Mouse (Mus musculus) hindbrain, embryonic 13.5 days (tissue): ENCODE results near the gene Abcf2. TPM values are rescaled to one million over a fixed set of nuclear protein-coding genes. Genes with fewer than 3 reads are reported as not detected.

Experiments
- ATAC-seq: fragments of 200-750 bp; cut with Nextera tagmentation; 2 replicates; pipeline ENCODE4 v1.8.0; 2017; ENCODE audit warnings: moderate TSS enrichment; ENCODE audit not compliant: low FRiP score
- H3K27ac ChIP-seq: fragments of 300-500 bp; sonication (generic); 2 replicates; pipeline ENCODE4 v1.5.1; 2015; ENCODE audit warnings: inconsistent platforms, mild to moderate bottlenecking, moderate library complexity
- H3K27me3 ChIP-seq: fragments of 300-500 bp; sonication (generic); 2 replicates; pipeline ENCODE4 v1.6.1; 2015; ENCODE audit warnings: mild to moderate bottlenecking, inconsistent platforms
- H3K36me3 ChIP-seq: fragments of 300-500 bp; sonication (generic); 2 replicates; pipeline ENCODE4 v1.6.1; 2015; ENCODE audit warnings: mild to moderate bottlenecking, inconsistent platforms
- H3K4me1 ChIP-seq: fragments of 300-500 bp; sonication (generic); replicated peaks from 2 replicates; pipeline ENCODE4 v1.6.1; 2015; ENCODE audit warnings: inconsistent platforms
- H3K4me2 ChIP-seq: fragments of 300-500 bp; sonication (generic); 2 replicates; pipeline ENCODE4 v1.6.1; 2015; ENCODE audit warnings: inconsistent platforms, mild to moderate bottlenecking, moderate library complexity
- H3K4me3 ChIP-seq: fragments of 300-500 bp; sonication (generic); 2 replicates; pipeline ENCODE4 v1.5.1; 2015; ENCODE audit warnings: mild to moderate bottlenecking, inconsistent platforms
- H3K9ac ChIP-seq: fragments of 300-500 bp; sonication (generic); 2 replicates; pipeline ENCODE4 v1.6.1; 2015; ENCODE audit warnings: mild to moderate bottlenecking, inconsistent platforms
- H3K9me3 ChIP-seq: fragments of 300-500 bp; sonication (generic); 2 replicates; pipeline ENCODE4 v1.6.1; 2016; ENCODE audit warnings: inconsistent platforms
- WGBS: fragments of 180-500 bp; shearing (Covaris S2); methylation state at CpG from one replicate; pipeline ENCODE4 v1.1.7; 2015; 5-methylcytosine and 5-hydroxymethylcytosine counted together
- polyA plus RNA-seq: library from polyadenylated mRNA; unstranded; fragments of >200 nt; fragmentation: Nextera tagmentation; extraction: Ambion mirVana; gene quantifications from 2 replicates; pipeline ENCODE4 v1.2.1, GENCODE M21; 2015

The Abcf2 gene
- polyA plus RNA-seq, 1 experiment from 2014 or later, result 91.6 TPM

DNA sequence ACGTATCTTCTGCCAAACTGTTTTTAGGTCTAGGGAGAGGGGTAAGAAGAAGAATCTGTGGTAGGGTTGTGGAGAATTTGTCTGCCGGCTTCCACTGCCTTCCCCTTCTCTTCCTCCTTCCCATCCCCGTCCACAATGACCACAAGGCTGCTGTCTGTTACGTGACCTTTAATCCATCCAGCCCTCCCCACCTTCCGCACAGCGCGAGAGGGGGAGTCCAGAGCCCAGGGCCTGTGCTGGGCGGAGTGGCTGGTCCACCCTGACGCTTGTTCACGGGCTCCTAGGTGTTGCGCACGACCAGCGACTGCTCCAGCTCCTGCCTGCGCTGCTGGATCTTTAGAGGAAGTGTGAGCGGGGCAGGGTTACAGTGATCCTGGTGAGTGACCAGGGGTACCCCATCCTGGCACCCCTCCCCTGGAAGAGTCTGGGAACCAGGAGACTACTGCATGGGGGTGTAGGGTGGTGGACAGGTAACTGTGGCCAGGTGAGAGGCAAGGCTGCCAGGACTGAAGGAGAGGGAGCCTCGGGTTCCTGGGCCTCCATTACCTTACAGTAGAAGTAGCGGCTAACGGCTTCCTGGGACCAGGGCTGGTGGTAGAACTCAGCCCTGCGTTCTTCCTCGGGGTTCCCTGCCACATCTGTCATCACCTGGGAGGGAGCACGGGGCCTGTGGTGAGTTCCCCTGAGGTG is 15.3 kb upstream of the Abcf2 start:
- ATAC-seq, result no peak
- Histone ChIP-seq H3K9ac (peak overlapping the region; percentile 53; the same call in 1 of the 2 replicates), H3K4me3 (no peak overlapping the region), H3K36me3 (peaks cover 71% of the 10 kb centered on the region), H3K27ac (no peak overlapping the region), H3K27me3 (peaks cover 20% of the 10 kb centered on the region), H3K4me2 (no peak overlapping the region), H3K4me1 (peaks cover 56% of the 10 kb centered on the region), H3K9me3 (no peaks in the 10 kb centered on the region)
- WGBS, result 68% methylated on average over 21 of the region's 21 CpGs

DNA sequence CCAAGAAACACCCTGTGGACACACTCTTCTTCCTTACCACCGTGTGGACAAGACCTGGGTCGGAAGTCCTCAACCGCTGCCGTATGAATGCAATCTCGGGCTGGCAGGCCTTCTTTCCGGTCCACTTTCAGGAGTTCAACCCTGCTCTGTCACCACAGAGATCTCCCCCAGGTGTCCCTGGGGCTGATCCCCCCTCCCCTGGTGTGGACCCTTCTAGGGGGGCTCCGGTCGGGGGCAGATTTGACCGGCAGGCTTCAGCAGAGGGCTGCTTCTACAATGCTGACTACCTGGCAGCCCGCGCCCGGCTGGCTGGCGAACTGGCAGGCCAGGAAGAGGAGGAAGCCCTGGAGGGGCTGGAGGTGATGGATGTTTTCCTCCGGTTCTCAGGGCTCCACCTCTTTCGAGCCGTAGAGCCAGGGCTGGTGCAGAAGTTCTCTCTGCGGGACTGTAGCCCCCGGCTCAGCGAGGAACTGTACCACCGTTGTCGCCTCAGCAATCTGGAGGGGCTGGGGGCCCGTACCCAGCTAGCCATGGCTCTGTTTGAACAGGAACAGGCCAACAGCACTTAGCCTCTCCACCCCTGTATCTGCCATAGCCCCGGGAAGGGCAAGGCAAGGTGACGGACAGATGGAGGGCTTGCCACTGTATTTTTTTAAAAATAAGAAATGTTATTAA is 14.7 kb upstream of the Abcf2 start:
- Histone ChIP-seq H3K27me3 (peaks cover 20% of the 10 kb centered on the region), H3K9me3 (no peaks in the 10 kb centered on the region), H3K4me1 (peaks cover 58% of the 10 kb centered on the region), H3K4me3 (no peak overlapping the region), H3K36me3 (peaks cover 71% of the 10 kb centered on the region), H3K27ac (no peak overlapping the region), H3K9ac (peak overlapping the region; percentile 53), H3K4me2 (no peak overlapping the region)
- no peak for ATAC-seq
- 50% methylated on average over 24 of the region's 24 CpGs for WGBS

DNA sequence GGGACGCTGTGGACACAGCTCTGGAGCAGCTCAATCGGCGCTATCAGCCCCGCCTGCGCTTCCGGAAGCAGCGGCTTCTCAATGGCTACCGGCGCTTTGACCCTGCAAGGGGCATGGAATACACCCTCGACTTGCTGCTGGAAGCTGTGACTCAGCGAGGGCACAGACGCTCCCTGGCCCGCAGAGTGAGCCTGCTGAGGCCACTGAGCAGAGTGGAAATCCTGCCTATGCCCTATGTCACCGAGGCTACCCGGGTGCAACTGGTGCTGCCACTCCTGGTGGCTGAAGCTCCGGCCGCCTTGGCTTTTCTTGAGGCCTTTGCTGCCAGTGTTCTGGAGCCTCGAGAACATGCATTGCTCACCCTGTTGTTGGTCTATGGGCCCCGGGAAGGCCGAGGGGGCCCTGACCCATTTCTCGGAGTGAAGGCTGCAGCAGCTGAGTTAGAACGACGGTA is 14.0 kb upstream of the Abcf2 start:
- WGBS, result 23% methylated on average over 23 of the region's 23 CpGs

DNA sequence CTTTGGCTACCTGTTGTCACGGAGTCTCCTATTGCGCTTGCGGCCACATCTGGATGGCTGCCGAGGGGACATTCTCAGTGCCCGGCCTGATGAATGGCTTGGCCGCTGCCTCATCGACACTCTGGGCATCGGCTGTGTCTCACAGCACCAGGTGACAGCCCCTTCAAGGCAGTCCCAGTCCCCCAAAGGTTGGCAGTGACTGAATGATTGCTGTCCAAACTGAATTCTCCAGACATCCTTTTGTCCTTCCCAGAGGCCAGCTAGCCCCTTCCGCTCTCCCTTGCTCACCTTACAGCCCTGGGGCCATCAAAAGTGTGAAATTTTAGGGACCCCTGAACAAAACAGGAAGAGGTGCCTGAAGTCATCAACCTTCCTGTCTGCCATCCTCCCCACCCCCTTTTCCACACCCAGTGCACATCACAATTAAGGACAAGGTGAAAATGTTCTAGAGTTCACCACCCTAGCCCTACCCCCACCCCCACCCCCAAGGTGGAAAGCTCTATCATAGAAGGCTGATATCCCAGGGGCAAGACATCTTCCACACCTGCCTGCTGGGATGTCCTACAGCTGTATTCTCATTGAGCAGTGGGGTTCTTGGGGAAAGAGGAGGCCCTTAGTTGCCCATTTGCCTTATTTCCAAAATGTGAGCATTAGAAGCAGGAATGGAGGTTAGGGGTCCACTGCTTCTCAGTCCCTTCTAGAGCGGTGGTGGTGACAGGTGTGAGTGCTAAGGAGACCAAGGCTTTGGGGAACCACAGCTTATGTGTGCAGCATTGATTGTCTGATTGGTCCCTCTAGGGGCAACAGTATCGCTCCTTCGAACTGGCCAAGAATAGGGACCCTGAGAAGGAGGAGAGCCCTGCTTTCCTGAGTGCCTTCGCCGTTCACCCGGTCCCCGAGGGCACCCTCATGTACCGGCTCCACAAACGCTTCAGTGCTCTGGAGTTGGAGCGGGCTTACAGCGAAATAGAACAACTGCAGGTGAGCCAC is 12.5 kb upstream of the Abcf2 start:
- H3K9me3 ChIP-seq, result no peaks in the 10 kb centered on the region
- H3K27ac ChIP-seq, result no peak overlapping the region
- no peak overlapping the region for H3K4me3 ChIP-seq
- peaks cover 42% of the 10 kb centered on the region for H3K4me1 ChIP-seq
- peaks cover 20% of the 10 kb centered on the region for H3K27me3 ChIP-seq
- 90% methylated on average over 20 of the region's 20 CpGs for WGBS
- peaks cover 57% of the 10 kb centered on the region for H3K36me3 ChIP-seq
- H3K9ac ChIP-seq, result no peak overlapping the region
- no peak for ATAC-seq
- H3K4me2 ChIP-seq, result no peak overlapping the region

More for the DNA sequence above, 14.0 kb upstream of the Abcf2 start:
- H3K4me2 ChIP-seq, result peak overlapping the region; percentile 21; the same call in 1 of the 2 replicates
- H3K4me3 ChIP-seq, result 0 out of 2 replicates have a peak overlapping the region, but pooled peaks have one; percentile 2
- no peak overlapping the region for H3K27ac ChIP-seq
- H3K4me1 ChIP-seq, result peaks cover 52% of the 10 kb centered on the region
- no peaks in the 10 kb centered on the region for H3K9me3 ChIP-seq
- peaks cover 20% of the 10 kb centered on the region for H3K27me3 ChIP-seq
- peak overlapping the region; percentile 35; the same call in 1 of the 2 replicates for H3K9ac ChIP-seq
- no peak for ATAC-seq
- H3K36me3 ChIP-seq, result peaks cover 71% of the 10 kb centered on the region

DNA sequence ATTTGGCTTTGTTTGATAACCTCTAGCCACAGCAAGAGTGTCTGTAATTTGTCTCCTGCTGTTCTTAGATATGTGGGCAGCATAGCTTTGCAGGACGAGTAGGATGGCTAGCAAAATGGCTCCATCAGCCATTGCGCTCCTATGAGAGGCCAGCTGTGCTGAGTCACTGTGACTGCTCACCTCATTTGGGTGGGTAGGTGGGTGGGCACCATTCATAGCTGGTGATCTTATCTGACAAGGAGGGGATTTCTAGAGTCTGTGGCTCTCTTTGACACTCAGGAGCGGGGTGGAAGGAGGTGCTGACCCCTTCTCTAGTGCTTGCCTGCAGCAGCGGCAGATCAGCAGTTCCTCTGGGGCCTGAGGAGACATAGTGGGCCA is 9.9 kb upstream of the Abcf2 start:
- 29% methylated on average over 4 of the region's 4 CpGs for WGBS
- Histone ChIP-seq H3K9me3 (no peaks in the 10 kb centered on the region), H3K9ac (peak overlapping the region; percentile 88), H3K4me1 (peaks cover 40% of the 10 kb centered on the region), H3K27me3 (peaks cover 16% of the 10 kb centered on the region), H3K27ac (peak overlapping the region; percentile 86), H3K4me3 (peak overlapping the region; percentile 86), H3K36me3 (peaks cover 34% of the 10 kb centered on the region), H3K4me2 (peak overlapping the region; percentile 97)
- ATAC-seq, result peak; percentile 33; the same call in 1 of the 2 replicates

DNA sequence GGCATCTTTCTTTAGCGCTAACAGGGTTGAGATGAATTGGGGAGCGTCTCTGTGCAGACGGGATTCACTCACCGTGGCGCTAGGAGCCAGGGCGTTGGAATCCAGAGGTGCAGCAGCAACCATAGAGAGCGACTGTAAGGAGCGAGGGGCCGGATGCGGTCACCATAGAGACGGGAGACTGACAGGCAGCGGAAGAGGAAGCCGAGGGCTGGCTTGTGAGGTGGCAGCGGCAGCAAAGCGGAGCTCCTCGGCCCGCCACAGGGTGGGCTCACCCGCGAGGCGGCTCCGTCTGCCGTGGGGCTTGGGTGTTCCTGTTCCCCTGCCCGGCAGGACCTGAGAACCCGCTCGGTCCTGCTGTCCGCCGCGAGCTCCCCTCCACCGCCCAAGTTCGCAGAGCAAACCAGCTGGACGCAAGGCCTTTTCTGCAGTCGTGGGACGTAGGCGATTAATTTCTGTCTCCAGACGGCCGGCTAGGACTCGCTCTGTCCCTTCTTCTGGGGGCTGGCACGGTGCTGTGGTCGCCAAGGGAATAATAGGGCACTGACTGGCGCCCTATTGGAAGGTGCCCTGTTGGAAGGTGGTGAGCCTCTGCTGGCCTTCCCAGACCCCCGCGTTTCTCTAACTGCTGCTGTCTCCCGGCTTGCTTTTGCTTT is 9.4 kb upstream of the Abcf2 start, which contains the start of gene Chpf2:
TSS of gene Chpf2 (plus strand) at position 195 of the 653 bp plus-strand sequence.
- H3K27me3 ChIP-seq, result peaks cover 11% of the 10 kb centered on the region
- no peaks in the 10 kb centered on the region for H3K9me3 ChIP-seq
- peaks cover 35% of the 10 kb centered on the region for H3K4me1 ChIP-seq
- ATAC-seq, result peak; percentile 93
- peak within 1 kb of the TSS; percentile 86 for H3K4me3 ChIP-seq
- peak within 1 kb of the TSS; percentile 88 for H3K9ac ChIP-seq
- H3K36me3 ChIP-seq, result peaks cover 29% of the 10 kb centered on the region
- 0% methylated on average over 43 of the region's 43 CpGs for WGBS
- peak within 1 kb of the TSS; percentile 97 for H3K4me2 ChIP-seq
- peak within 1 kb of the TSS; percentile 86 for H3K27ac ChIP-seq

DNA sequence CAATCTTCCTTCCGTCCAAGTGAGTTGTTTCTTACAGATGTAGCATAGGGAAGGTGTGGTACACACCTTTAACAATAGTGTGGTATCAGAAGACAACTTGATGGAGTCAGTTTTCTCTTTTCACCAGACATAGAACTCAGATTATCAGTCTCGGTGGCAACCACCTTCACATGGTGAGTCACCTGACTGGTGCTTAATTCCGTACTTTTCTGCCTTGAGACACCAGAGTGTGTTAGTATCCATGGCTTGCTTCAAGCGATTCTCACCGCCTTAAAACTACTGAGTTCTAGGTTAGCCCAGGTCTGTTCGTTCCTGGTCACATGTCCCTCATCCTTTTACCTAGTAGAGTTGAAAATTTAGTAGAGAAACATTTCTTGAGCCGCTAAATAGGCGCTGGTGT is 8.8 kb upstream of the Abcf2 start:
- Histone ChIP-seq H3K4me2 (peak overlapping the region; percentile 97), H3K9ac (peak overlapping the region; percentile 88), H3K4me3 (peak overlapping the region; percentile 86), H3K27ac (peak overlapping the region; percentile 86), H3K4me1 (peaks cover 29% of the 10 kb centered on the region), H3K9me3 (no peaks in the 10 kb centered on the region), H3K27me3 (peaks cover 7% of the 10 kb centered on the region; the same call in 1 of the 2 replicates), H3K36me3 (peaks cover 23% of the 10 kb centered on the region)
- 11% methylated on average over 8 of the region's 8 CpGs for WGBS
- ATAC-seq, result peak; percentile 57

DNA sequence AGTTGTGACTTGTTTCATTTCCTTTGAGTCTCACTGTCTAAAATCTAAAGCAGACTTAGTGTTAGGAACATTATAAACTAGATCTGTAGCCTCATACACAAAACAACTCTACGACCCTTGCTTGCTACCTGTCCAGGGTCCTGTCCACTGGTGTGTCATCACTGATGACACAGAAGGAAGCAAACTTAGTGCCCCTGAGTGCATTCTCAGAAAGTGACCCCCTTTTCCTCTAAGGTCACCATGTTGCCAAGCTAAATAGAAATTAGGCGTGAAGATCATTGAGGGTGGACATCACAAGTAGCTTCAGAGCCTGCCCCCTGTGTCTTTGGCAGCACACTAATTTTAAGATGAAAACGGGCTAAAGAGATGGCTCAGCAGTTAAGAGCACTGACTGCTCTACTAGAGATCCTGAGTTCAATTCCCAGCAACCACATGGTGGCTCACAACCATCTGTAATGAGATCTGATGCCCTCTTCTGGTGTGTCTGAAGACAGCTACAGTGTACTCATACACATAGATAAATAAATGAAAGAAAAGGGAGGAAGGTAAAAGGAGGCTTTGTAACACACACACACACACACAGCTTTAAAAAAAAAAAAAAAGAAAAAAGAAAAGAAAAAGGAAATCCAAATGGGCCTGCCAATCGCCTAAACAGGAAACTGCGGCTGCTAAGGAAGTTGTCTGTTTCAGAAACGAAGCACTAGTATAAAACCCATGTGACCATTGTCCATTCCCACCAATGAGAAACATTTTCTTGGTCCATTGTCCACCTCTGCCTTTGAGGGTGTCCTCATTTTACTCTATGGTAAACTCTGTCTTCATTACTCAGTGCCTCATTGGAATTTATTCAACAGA is 1.1 kb upstream of the Abcf2 start:
- Histone ChIP-seq H3K9ac (peak overlapping the region; percentile 64; the same call in 1 of the 2 replicates), H3K4me1 (peaks cover 20% of the 10 kb centered on the region), H3K4me2 (peak overlapping the region; percentile 63), H3K9me3 (no peaks in the 10 kb centered on the region), H3K4me3 (peak overlapping the region; percentile 76), H3K27ac (peak overlapping the region; percentile 83), H3K27me3 (no peaks in the 10 kb centered on the region), H3K36me3 (peaks cover 19% of the 10 kb centered on the region)
- ATAC-seq, result no peak
- WGBS, result 65% methylated on average over 6 of the region's 6 CpGs

DNA sequence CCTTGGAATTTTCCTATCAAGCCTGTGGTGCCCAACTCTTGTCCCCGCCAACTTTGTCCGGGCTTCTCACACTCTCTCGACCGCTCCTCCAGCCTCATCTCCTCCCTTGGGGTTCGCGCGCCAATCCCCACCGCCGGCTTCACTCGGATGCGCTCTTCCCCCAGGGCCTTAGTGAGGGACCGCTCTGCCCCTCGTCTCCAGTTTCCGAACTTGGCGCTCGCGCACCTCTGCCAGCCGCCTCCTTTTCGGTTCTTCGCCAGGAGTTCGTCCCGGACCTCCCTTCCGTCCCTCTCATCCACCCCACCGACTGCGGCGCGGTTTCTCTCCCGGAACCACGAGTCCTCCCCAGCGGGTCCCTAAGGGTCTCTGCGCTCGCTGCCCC is 475 bp downstream of the Abcf2 start:
- peak; percentile 28 for ATAC-seq
- Histone ChIP-seq H3K27me3 (no peaks in the 10 kb centered on the region), H3K36me3 (peaks cover 34% of the 10 kb centered on the region), H3K4me3 (peak overlapping the region; percentile 76), H3K4me2 (peak overlapping the region; percentile 88), H3K4me1 (peaks cover 20% of the 10 kb centered on the region), H3K27ac (peak overlapping the region; percentile 83), H3K9me3 (no peaks in the 10 kb centered on the region), H3K9ac (peak overlapping the region; percentile 81)
- under 1% methylated on average over 32 of the region's 32 CpGs for WGBS

DNA sequence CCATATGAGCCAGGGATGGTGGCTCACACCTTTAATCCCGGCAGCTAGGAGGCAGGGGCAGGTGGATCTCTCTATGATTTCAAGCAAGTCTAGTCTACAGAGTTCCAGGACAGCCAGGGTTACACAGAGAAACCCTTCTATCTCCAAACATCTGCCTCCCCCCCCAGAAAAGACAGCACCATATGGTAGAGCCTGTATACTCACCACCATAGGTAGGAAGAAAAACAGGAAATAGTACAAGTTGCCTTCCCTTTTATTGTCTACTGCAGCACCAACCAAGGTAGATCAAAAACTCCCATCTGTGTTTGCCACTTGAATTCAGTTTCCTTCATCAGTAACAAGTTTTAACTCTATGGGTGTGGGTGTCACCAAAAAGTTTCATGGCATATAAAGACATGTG is 1.3 kb downstream of the Abcf2 start:
- peaks cover 43% of the 10 kb centered on the region for H3K36me3 ChIP-seq
- no peaks in the 10 kb centered on the region for H3K9me3 ChIP-seq
- H3K27me3 ChIP-seq, result no peaks in the 10 kb centered on the region
- peaks cover 20% of the 10 kb centered on the region for H3K4me1 ChIP-seq
- H3K4me2 ChIP-seq, result peak overlapping the region; percentile 88
- H3K9ac ChIP-seq, result no peak overlapping the region
- ATAC-seq, result no peak
- WGBS, result 83% methylated on average over 1 of the region's 1 CpGs
- H3K4me3 ChIP-seq, result peak overlapping the region; percentile 76; the same call in 1 of the 2 replicates
- H3K27ac ChIP-seq, result no peak overlapping the region
